Mouse (Mus musculus) forebrain, postnatal 0 days (tissue): ENCODE data around the gene Zfp219. TPM values are rescaled to one million over a fixed set of nuclear protein-coding genes. Genes with fewer than 3 reads are reported as not detected.
"Not testable (repeated sequence)": the region's sequence is repeated elsewhere in the genome, so short reads cannot be mapped to it uniquely, and the experiment has no call there.

Source experiments
- ATAC-seq: fragments of 200-750 bp; cut with Nextera tagmentation; 2 replicates; pipeline ENCODE4 v1.8.0; 2017; ENCODE audit warnings: mild to moderate bottlenecking, moderate library complexity
- DNase-seq: peaks from one replicate; pipeline ENCODE4 v3.0.0-alpha.2; 2015
- H3K27ac ChIP-seq: fragments of 300-500 bp; sonication (generic); 2 replicates; pipeline ENCODE4 v1.5.1; 2014; ENCODE audit warnings: low read depth, mild to moderate bottlenecking, antibody characterized with exemption, low read length, moderate library complexity, mixed read lengths
- H3K27me3 ChIP-seq: fragments of 300-500 bp; sonication (generic); 2 replicates; pipeline ENCODE4 v1.6.1; 2014; ENCODE audit warnings: mild to moderate bottlenecking, low read length, mixed read lengths; ENCODE audit not compliant: insufficient read depth
- H3K36me3 ChIP-seq: fragments of 300-500 bp; sonication (generic); 2 replicates; pipeline ENCODE4 v1.6.1; 2014; ENCODE audit warnings: mild to moderate bottlenecking, moderate library complexity; ENCODE audit not compliant: insufficient read depth
- H3K4me1 ChIP-seq: fragments of 300-500 bp; sonication (generic); 2 replicates; pipeline ENCODE4 v1.6.1; 2014; ENCODE audit warnings: antibody characterized with exemption; ENCODE audit not compliant: insufficient read depth
- H3K4me2 ChIP-seq: fragments of 300-500 bp; sonication (generic); 2 replicates; pipeline ENCODE4 v1.6.1; 2014; ENCODE audit warnings: low read depth, mild to moderate bottlenecking, moderate library complexity
- H3K4me3 ChIP-seq: fragments of 300-500 bp; sonication (generic); 2 replicates; pipeline ENCODE4 v1.5.1; 2014; ENCODE audit warnings: low read depth, low read length, mixed read lengths
- H3K9ac ChIP-seq: fragments of 300-500 bp; sonication (generic); 2 replicates; pipeline ENCODE4 v1.6.1; 2014; ENCODE audit warnings: mild to moderate bottlenecking
- H3K9me3 ChIP-seq: fragments of 300-500 bp; sonication (generic); 2 replicates; pipeline ENCODE4 v1.6.1; 2016; ENCODE audit warnings: low read length
- CTCF ChIP-seq: sonication (generic); IDR thresholded peaks from 2 replicates; pipeline ENCODE4 v1.5.1; 2016; ENCODE audit warnings: antibody characterized with exemption, control low read depth, low read depth
- WGBS: fragments of 180-500 bp; shearing (Covaris S2); extraction: QIAGEN DNeasy Blood & Tissue Kit; methylation state at CpG from one replicate; pipeline ENCODE4 v1.1.7; 2014; 5-methylcytosine and 5-hydroxymethylcytosine counted together
- polyA plus RNA-seq: library from polyadenylated mRNA; unstranded; fragments of >200 nt; fragmentation: Nextera tagmentation; extraction: Ambion mirVana; gene quantifications from 2 replicates; pipeline ENCODE4 v1.2.1, GENCODE M21; 2015
- total RNA-seq: library from RNA; depleted of rRNA; stranded (reverse); fragments of >200 nt; gene quantifications from 2 replicates; pipeline ENCODE4 v1.2.3, GENCODE M21; 2014

Gene Zfp219
- total and polyA plus RNA-seq, 2 experiments from 2014 or later: 19.8 to 51.4 TPM

DNA sequence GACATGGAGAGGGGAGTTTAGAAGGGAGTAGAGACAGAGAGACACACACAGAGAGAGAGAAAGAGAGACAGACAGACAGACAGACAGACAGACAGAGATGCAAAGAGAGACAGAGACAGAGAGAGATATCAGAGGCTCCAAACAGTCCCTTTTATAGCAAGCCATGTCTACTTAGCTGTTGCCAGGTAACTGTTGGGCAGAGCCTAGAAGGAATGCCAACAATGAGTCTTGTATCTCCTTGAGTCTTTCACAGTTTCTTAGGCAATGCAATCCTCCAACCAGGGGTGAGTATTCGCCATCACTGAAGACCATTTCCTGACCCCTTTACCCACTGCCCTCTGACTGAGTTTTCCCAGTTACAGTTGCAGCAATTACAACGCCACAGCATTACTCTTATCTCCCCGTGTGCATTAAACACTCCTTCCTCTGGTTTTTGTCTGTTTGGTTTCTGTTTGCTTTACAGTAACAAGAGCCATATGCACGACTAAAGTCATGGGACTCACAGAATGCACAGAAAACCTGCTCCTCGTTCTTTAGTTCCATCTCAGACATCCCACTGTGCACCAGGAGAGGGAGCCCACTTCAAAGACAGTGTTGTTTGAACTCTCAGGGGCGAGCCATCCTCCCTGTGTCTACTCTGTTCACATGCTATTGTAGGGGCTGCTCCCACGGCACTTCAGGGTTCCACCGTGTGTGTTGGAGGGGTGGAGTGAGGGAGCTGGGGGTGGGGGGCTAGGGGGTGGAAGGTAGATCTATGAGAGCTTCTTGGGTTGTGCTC is 24.6 kb upstream of the Zfp219 start:
- ATAC-seq: peak; percentile 86

DNA sequence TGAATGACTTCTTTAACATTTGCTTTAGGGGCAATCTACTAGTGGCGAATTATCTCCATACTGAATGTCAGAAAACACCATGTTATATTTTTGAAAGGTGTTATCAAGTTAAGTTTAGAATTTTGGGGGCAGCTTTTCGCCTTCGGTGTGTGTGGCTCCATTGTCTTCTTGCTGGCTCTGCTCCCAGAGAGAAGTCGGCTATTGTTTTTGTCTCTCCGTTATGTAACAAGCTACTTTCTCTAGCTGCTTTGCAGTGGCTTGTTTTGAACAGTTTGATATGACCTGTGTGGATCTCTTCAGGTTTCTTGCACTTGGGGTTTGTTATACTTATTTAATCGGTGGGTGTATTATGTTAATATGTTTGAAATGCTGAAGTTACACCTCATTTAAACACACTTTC is 22.9 kb upstream of the Zfp219 start:
- DNase-seq: no peak
- 0 out of 2 replicates have a peak, but pooled peaks cover 6% of the 10 kb centered on the region for H3K4me1 ChIP-seq
- H3K4me2 ChIP-seq: no peak overlapping the region
- H3K4me3 ChIP-seq: no peak overlapping the region
- H3K27me3 ChIP-seq: no peaks in the 10 kb centered on the region
- H3K36me3 ChIP-seq: no peaks in the 10 kb centered on the region
- no peak for TF ChIP-seq CTCF
- no peak for ATAC-seq
- no peak overlapping the region for H3K9ac ChIP-seq
- no peak overlapping the region for H3K27ac ChIP-seq
- 45% methylated on average over 6 of the region's 6 CpGs for WGBS
- H3K9me3 ChIP-seq: no peaks in the 10 kb centered on the region

More for the DNA sequence above, 24.6 kb upstream of the Zfp219 start:
- peak; percentile 69 for TF ChIP-seq CTCF
- no peak overlapping the region for H3K4me3 ChIP-seq
- H3K4me2 ChIP-seq: no peak overlapping the region
- no peak overlapping the region for H3K9ac ChIP-seq
- peak; percentile 64 for DNase-seq
- H3K27me3 ChIP-seq: no peaks in the 10 kb centered on the region
- whole genome bisulfite sequencing: 12% methylated on average over 8 of the region's 8 CpGs
- H3K36me3 ChIP-seq: no peaks in the 10 kb centered on the region
- 0 out of 2 replicates have a peak, but pooled peaks cover 6% of the 10 kb centered on the region for H3K4me1 ChIP-seq
- H3K9me3 ChIP-seq: no peaks in the 10 kb centered on the region
- H3K27ac ChIP-seq: no peak overlapping the region

DNA sequence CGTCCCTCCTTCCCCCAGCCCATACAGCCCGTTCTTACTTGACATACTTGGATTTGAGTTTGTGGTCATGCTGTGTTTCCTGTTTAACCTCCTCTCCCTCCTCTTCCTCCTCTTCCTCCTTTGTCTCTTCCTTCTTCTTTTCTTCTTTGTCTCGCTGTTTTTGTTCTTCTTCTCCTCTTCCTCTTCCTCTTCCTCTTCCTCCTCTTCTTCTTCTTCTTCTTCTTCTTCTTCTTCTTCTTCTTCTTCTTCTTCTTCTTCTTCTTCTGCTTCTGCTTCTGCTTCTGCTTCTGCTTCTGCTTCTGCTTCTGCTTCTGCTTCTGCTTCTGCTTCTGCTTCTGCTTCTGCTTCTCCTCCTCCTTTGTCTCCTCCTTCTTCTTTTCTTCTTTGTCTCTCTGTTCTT is 21.8 kb upstream of the Zfp219 start, which contains the start of gene Olfr221:
Olfr221 (minus strand) TSS at position 101 of the 400 bp plus-strand sequence.
- H3K27ac ChIP-seq, H3K4me3 ChIP-seq, H3K4me2 ChIP-seq, H3K36me3 ChIP-seq, DNase-seq, H3K27me3 ChIP-seq, H3K9ac ChIP-seq, ATAC-seq, H3K9me3 ChIP-seq, H3K4me1 ChIP-seq: not testable (repeated sequence)
- WGBS: 79% methylated on average over 3 of the region's 3 CpGs

DNA sequence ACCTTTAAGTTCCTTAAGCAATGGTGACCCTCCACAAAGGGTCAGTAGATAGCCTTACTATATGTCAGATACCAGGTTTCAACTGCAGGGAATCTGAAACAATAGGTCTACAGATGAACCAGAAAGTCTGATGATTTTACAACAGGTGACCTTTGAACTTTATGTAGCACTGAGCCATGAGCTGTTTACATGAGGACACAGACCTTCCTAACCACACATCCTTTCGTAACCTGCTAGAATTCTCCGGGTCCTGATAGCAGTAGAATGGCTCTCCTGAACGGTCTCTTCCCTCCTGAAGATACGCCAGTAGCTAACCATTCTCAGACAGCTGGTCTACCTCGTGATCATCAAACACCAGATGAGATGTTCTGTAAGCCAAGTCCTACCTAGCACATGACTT is 18.8 kb upstream of the Zfp219 start:
- H3K4me2 ChIP-seq: no peak overlapping the region
- TF ChIP-seq CTCF: no peak
- WGBS: 90% methylated on average over 5 of the region's 5 CpGs
- H3K4me1 ChIP-seq: no peaks in the 10 kb centered on the region
- ATAC-seq (no peak), DNase-seq (no peak)
- no peaks in the 10 kb centered on the region for H3K27me3 ChIP-seq
- no peak overlapping the region for H3K4me3 ChIP-seq
- H3K36me3 ChIP-seq: no peaks in the 10 kb centered on the region
- H3K9ac ChIP-seq: no peak overlapping the region
- H3K27ac ChIP-seq: no peak overlapping the region
- H3K9me3 ChIP-seq: no peaks in the 10 kb centered on the region

DNA sequence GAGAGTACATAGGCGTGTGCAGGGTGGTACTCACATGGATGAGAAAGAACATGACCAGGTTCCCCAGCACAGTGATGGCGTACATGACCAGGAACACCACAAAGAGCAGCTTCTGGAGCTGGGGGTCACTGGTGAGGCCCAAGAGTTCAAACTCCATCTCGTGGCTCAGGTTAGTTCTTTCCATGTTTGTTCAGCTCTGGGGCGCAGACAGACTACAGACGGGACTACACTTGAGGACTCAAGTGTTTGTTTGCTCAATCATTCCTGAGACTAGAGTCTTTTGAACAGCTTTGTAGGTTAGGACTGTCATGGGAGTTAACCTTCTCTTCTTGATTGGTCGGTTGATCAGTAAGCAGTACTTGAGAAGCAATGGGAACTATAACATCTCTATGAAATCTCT is 15.4 kb upstream of the Zfp219 start:
- TF ChIP-seq CTCF: no peak
- Histone ChIP-seq H3K9me3 (no peaks in the 10 kb centered on the region), H3K4me3 (no peak overlapping the region), H3K9ac (no peak overlapping the region), H3K36me3 (no peaks in the 10 kb centered on the region), H3K4me2 (no peak overlapping the region), H3K27ac (no peak overlapping the region), H3K4me1 (no peaks in the 10 kb centered on the region), H3K27me3 (no peaks in the 10 kb centered on the region; the same call in 1 of the 2 replicates)
- WGBS: 91% methylated on average over 6 of the region's 6 CpGs
- ATAC-seq: no peak
- no peak for DNase-seq

DNA sequence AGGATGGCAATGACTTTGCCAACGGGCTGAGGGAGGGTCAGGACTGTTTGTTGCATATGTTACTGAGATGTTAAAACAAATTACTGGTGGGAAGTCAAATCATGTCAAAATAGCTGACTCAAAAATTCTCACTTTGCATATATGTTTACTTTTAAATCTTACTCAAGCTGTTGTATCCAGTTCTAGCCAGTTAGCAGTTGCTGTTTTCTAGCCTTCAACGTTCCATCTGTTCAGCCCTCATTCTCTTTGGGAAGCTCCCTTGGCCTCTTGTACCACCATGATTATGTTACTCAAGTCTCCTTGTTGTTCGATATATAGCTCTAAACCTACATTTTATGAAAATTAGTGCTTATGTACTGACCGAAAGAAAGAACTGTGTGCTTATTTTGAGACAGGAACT is 5.8 kb upstream of the Zfp219 start:
- no peak for TF ChIP-seq CTCF
- Histone ChIP-seq H3K4me3 (no peak overlapping the region), H3K9me3 (no peaks in the 10 kb centered on the region), H3K36me3 (no peaks in the 10 kb centered on the region), H3K27ac (no peak overlapping the region), H3K27me3 (no peaks in the 10 kb centered on the region; the same call in 1 of the 2 replicates), H3K4me2 (no peak overlapping the region), H3K4me1 (peaks cover 8% of the 10 kb centered on the region; the same call in 1 of the 2 replicates), H3K9ac (no peak overlapping the region)
- DNase-seq (peak; percentile 43), ATAC-seq (peak; percentile 68)
- 68% methylated on average over 4 of the region's 4 CpGs for WGBS

DNA sequence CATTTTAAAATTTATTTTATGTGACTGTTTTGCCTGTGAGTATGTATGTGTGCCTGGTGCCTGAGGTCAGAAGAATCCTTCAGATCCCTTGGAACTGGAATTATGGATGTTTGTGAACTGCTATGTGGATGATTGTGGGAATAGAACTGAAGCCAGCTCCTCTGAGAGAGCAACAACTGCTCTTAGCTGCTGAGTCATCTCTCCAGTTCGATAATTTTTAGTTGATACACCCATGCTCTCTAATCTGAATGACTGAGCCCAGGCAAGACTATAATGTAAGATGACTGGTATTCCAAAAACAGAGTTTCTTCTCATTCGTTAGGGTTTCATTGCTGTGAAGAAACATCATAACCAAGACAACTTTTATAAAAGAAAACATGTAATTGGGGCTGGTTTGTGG is 3.6 kb upstream of the Zfp219 start:
- Histone ChIP-seq H3K27ac (no peak overlapping the region), H3K36me3 (no peaks in the 10 kb centered on the region), H3K4me3 (no peak overlapping the region), H3K4me1 (peaks cover 8% of the 10 kb centered on the region; the same call in 1 of the 2 replicates), H3K27me3 (no peaks in the 10 kb centered on the region), H3K4me2 (no peak overlapping the region), H3K9ac (no peak overlapping the region), H3K9me3 (no peaks in the 10 kb centered on the region)
- DNase-seq (no peak), ATAC-seq (no peak)
- TF ChIP-seq CTCF: no peak
- WGBS: 93% methylated on average over 2 of the region's 2 CpGs
